ENCODE assay signal across 8 mouse cellular contexts in genomic region chr6:47878133-47878514, GRCm38 (mm10). TPM values are rescaled to one million over a fixed set of nuclear protein-coding genes. Genes with fewer than 3 reads are reported as not detected.
DNase-seq lines count a peak whose midpoint lies in the region; ATAC-seq and TF ChIP-seq lines count a peak whose summit lies in the region.

No protein-coding gene starts in this region.

- H3K27ac ChIP-seq in forebrain, embryonic 15.5 days (replicated peaks): peak overlapping the region; percentile 98
- H3K27ac ChIP-seq in liver, postnatal 0 days (ENCODE audit: low read depth): peak overlapping the region; percentile 94

- TF ChIP-seq EP300 in liver, postnatal 0 days (IDR thresholded peaks at IDR 0.05; ENCODE audit: low read depth): no peak

- no peaks in the 10 kb centered on the region for H3K27me3 ChIP-seq in forebrain, embryonic 15.5 days
- H3K27me3 ChIP-seq in liver, postnatal 0 days (ENCODE audit: insufficient read depth, low read length): no peaks in the 10 kb centered on the region

- peak overlapping the region; percentile 99 for H3K9ac ChIP-seq in forebrain, embryonic 15.5 days (replicated peaks)
- peak overlapping the region; percentile 93 for H3K9ac ChIP-seq in liver, postnatal 0 days (replicated peaks)

- intact Hi-C loops in left cerebral cortex, postnatal 10 days (cut with DNase I): loop anchor here (5.0 kb wide), 1 partner anchor 41 kb away; the partner anchor contains the start of gene Zfp398

- peaks cover 21% of the 10 kb centered on the region for H3K4me1 ChIP-seq in forebrain, embryonic 15.5 days
- peaks cover 12% of the 10 kb centered on the region for H3K4me1 ChIP-seq in liver, postnatal 0 days (ENCODE audit: insufficient read depth)

- under 1% methylated on average over 11 of the region's 11 CpGs for WGBS in forebrain, embryonic 15.5 days
- WGBS in liver, postnatal 0 days (ENCODE audit: insufficient replicate concordance): 1% methylated on average over 11 of the region's 11 CpGs

- H3K4me3 ChIP-seq in forebrain, embryonic 15.5 days: peak overlapping the region; percentile 100
- H3K4me3 ChIP-seq in liver, postnatal 0 days (ENCODE audit: low read depth, low read length): peak overlapping the region; percentile 92

- ATAC-seq in forebrain, embryonic 15.5 days (replicated peaks): no peak
- ATAC-seq in liver, postnatal 0 days: peak; percentile 4; the same call in 1 of the 2 replicates

- H3K4me2 ChIP-seq in forebrain, embryonic 15.5 days (replicated peaks): peak overlapping the region; percentile 78
- H3K4me2 ChIP-seq in liver, postnatal 0 days (ENCODE audit: low read depth, low read length): peak overlapping the region; percentile 75

- TF ChIP-seq CTCF in liver, postnatal 0 days (IDR thresholded peaks at IDR 0.05; ENCODE audit: low read depth): no peak

- no peaks in the 10 kb centered on the region for H3K9me3 ChIP-seq in forebrain, embryonic 15.5 days
- H3K9me3 ChIP-seq in liver, postnatal 0 days (ENCODE audit: low read length): no peaks in the 10 kb centered on the region

- peaks cover 27% of the 10 kb centered on the region for H3K36me3 ChIP-seq in forebrain, embryonic 15.5 days
- peaks cover 24% of the 10 kb centered on the region for H3K36me3 ChIP-seq in liver, postnatal 0 days (replicated peaks; ENCODE audit: insufficient read depth, low read length)

- DNase-seq in kidney, postnatal 10 days: peak; percentile 18
- no peak for DNase-seq in kidney, postnatal 25 days
- DNase-seq in adipocyte (ENCODE audit: low spot score): peak; percentile 51
- no peak for DNase-seq in liver, postnatal 0 days
- no peak for DNase-seq in natural killer cell, adult 2 months (ENCODE audit: low spot score in 2 of 2)
- DNase-seq in left cerebral cortex, postnatal 10 days (ENCODE audit: extremely low spot score in 1 of 2, low spot score in 2 of 2): no peak
- DNase-seq in urinary bladder, postnatal 14 days (ENCODE audit: low spot score): no peak

RNA-seq across cellular contexts. Expression of gene Zfp282, which starts 1.1 kb away (rescaled TPM):
- 27.7 TPM in 2 replicates for polyA plus RNA-seq in forebrain, embryonic 15.5 days (2015; fragmentation: Nextera tagmentation; extraction: Ambion mirVana)
- polyA plus RNA-seq in liver, postnatal 0 days (2015; fragmentation: Nextera tagmentation; extraction: Ambion mirVana): 2.0 and 2.4 TPM in 2 replicates
- total RNA-seq in left cerebral cortex, postnatal 10 days (2021): 10 to 100 TPM; 26.6 to 28.1 TPM

RNA-seq across cellular contexts. Expression of gene Zfp212, which starts 42.2 kb away (rescaled TPM):
- polyA plus RNA-seq in forebrain, embryonic 15.5 days (2015; fragmentation: Nextera tagmentation; extraction: Ambion mirVana): 22.1 and 24.6 TPM in 2 replicates
- 4.0 and 5.1 TPM in 2 replicates for polyA plus RNA-seq in liver, postnatal 0 days (2015; fragmentation: Nextera tagmentation; extraction: Ambion mirVana)
- total RNA-seq in left cerebral cortex, postnatal 10 days (2021): 10 to 100 TPM; 14.8 to 16.7 TPM

RNA-seq across cellular contexts. Expression of gene Zfp398, which starts 42.7 kb away (rescaled TPM):
- 16.5 and 17.5 TPM in 2 replicates for polyA plus RNA-seq in forebrain, embryonic 15.5 days (2015; fragmentation: Nextera tagmentation; extraction: Ambion mirVana)
- polyA plus RNA-seq in liver, postnatal 0 days (2015; fragmentation: Nextera tagmentation; extraction: Ambion mirVana): 1.4 and 1.6 TPM in 2 replicates
- total RNA-seq in left cerebral cortex, postnatal 10 days (2021): 10 to 100 TPM; 18.9 to 21.0 TPM

RNA-seq across cellular contexts. Expression of gene Zfp786, which starts 47.5 kb away (rescaled TPM):
- 17.3 and 18.5 TPM in 2 replicates for polyA plus RNA-seq in forebrain, embryonic 15.5 days (2015; fragmentation: Nextera tagmentation; extraction: Ambion mirVana)
- polyA plus RNA-seq in liver, postnatal 0 days (2015; fragmentation: Nextera tagmentation; extraction: Ambion mirVana): 0.28 and 0.51 TPM in 2 replicates
- total RNA-seq in left cerebral cortex, postnatal 10 days (2021): 1 to 10 TPM; 6.1 to 6.6 TPM

Comparison
In these comparisons a context has a peak if more than half of its experiments do, and no peak if none do; other contexts are left out.
1. DNase-seq: peak in kidney, postnatal 10 days (single experiment) and adipocyte (single experiment); none in kidney, postnatal 25 days (0 of 2), liver, postnatal 0 days (single experiment), natural killer cell, adult 2 months (0 of 2), left cerebral cortex, postnatal 10 days (0 of 2) and urinary bladder, postnatal 14 days (single experiment).